Mouse (Mus musculus) left cerebral cortex, postnatal 25 days (tissue): ENCODE data around the gene Dhx33. TPM values are rescaled to one million over a fixed set of nuclear protein-coding genes. Genes with fewer than 3 reads are reported as not detected.

Experiments
- DNase-seq, 2 experiments: peaks; one replicate each; pipeline ENCODE4 v3.0.0; 2022; ENCODE audit warnings: low spot score in 2 of 2, mixed read lengths in 1 of 2
- intact Hi-C: fragments of 180-260 bp; cut with DNase I; formaldehyde crosslinking; loops from one replicate; pipeline ENCODE4 v1.15.1; 2025
- total RNA-seq, 2 experiments: library from RNA; stranded (reverse); gene quantifications; 2 replicates each; pipeline ENCODE4 v1.2.3; 2021

The Dhx33 gene
- total RNA-seq: 10 to 100 TPM; 26.9 to 27.2 TPM

DNA sequence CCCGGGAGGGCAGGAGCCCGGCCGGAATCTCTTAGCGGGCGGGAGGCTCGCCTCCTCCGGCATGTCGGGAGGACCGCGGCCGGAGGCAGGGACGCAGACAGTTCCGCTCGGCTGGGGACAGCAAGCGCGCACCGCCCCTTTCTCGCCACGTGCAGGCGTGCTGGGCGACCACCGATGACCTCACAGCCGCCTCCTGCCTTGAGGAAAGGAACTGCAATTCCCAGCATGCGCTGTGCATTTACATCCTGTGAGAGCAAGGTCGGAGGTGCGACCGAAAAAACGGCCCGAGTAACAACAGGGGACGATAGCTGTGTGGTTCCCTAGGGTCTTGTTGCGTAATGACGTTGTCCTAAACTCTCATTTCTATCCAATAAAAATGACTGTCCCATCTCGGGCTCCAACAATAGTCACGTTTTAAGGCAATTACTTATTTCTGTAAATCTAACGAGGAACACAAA, at the start of gene Dhx33:
Gene Dhx33, minus strand, starts transcription at position 122 of the 458 bp plus-strand sequence.
- intact Hi-C loops: loop anchor here (10.0 kb wide), 1 partner anchor 320 kb away; no protein-coding TSS in a partner anchor
- peak; percentile 98 to 99 for DNase-seq

GRCm38 (mm10) chr11:71052554-71052953, 48.3 kb upstream of the Dhx33 start:
- DNase-seq: peak; percentile 25 to 56
- intact Hi-C loops: loop anchor here (1.0 kb wide), 1 partner anchor 69 kb away; the partner anchor contains the start of gene C1qbp

DNA sequence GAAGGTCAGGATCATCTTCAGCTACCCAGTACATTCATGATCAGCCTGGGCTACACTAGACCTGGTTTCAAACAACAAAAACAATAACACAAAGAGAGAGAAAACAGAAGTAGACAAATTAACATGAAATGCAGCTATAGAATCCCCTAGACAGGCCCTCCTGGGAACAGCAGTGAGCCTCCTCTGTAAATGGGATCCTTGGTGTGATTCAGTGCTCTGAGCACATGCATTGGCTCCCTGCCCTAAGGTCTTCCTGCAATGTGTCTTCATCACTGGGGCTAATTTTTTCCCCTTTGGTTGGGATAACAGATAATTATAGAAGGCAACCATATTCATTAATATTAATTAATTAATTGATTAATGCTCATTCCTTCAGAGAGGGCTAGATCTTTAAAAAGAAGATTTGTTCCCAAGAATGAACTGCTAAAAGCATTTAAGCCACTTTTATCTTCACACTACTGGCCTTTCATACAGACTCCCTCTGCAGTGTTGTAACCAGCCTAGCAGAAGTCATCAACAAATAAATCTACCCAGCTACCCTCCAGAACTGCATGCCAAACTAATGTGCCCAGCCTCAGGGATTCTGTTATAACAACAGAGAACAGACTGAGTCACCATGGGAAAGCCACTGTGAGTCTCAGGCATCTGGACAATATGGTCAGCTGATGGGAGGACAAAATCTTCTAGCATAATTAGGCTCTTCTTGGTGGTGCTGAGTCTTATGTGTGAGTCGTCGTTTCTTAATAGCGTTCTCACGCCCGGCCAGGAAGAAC, 35.5 kb upstream of the Dhx33 start:
- DNase-seq: no peak
- intact Hi-C loops: no loop called here

- peak; percentile 63 to 88 for DNase-seq
- intact Hi-C loops: no loop called here
Measured at GRCm38 (mm10) chr11:71033163-71033761, 29.0 kb upstream of the Dhx33 start, which contains the start of gene 6330403K07Rik. Gene 6330403K07Rik, minus strand, starts transcription at chr11:71033513.

- intact Hi-C loops: no loop called here
Measured at GRCm38 (mm10) chr11:71032491-71033162, 28.4 kb upstream of the Dhx33 start.

GRCm38 (mm10) chr11:71032070-71032469, 27.8 kb upstream of the Dhx33 start:
- peak; percentile 9 for DNase-seq
- intact Hi-C loops: no loop called here

More at GRCm38 (mm10) chr11:71032491-71033162, 28.4 kb upstream of the Dhx33 start:
- DNase-seq: peak; percentile 51 to 72

GRCm38 (mm10) chr11:71029403-71030118, 25.3 kb upstream of the Dhx33 start:
- intact Hi-C loops: no loop called here
- peak in 1 of 2 experiments; percentile 14 for DNase-seq

- no peak for DNase-seq
- intact Hi-C loops: no loop called here
Measured at GRCm38 (mm10) chr11:71028280-71028679, 24.0 kb upstream of the Dhx33 start.

DNA sequence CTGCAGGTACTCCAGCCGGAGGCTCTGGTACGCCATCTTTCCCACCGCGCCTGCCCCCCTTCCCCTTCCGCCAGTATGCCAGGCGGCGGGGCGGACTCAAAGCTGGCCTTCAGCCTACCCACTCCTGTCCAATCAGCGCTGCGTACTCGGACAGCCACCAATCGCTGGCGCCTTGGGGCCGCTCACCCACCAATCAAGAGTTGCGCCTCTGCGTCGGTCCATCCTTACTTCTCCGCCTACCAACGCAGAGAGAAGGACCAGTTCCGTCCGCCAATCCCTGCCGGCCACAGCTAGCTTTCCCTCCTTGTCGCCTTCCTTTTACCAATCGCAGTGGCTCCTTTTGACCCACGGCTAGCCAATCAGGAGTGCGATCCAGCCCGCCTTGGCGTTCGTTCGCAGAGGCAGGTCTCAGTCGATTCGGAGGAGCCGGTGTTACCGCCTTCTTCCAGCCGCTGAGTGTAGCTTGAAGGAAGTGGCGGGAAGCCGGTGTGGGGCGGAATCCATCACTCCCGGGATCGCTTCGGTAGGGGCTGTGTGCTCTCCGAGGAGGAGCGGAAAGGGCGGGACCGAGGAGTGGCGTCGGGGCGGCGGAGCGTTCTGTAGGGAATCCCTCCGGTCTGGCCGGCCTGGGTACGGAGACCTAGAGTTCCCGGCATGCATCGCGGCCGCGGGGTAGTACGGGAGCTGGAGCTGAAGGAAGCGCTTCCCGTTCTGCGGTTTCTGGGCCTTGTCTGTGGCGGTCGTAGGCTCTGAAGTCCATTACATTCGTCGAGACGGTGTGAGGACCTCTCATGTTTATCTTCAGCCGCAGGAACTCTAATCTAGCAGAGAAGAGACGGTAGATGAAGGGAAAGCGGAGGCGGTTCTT, 15.2 kb upstream of the Dhx33 start, which contains the start of the genes Mis12 and Derl2:
Gene Mis12, plus strand, starts transcription at position 411 of the 868 bp plus-strand sequence.
Gene Derl2, minus strand, starts transcription at position 641 of the 868 bp plus-strand sequence.
- intact Hi-C loops: no loop called here
- DNase-seq: peak; percentile 98 to 100

GRCm38 (mm10) chr11:71018416-71019200, 14.4 kb upstream of the Dhx33 start:
- no peak for DNase-seq
- intact Hi-C loops: no loop called here

DNA sequence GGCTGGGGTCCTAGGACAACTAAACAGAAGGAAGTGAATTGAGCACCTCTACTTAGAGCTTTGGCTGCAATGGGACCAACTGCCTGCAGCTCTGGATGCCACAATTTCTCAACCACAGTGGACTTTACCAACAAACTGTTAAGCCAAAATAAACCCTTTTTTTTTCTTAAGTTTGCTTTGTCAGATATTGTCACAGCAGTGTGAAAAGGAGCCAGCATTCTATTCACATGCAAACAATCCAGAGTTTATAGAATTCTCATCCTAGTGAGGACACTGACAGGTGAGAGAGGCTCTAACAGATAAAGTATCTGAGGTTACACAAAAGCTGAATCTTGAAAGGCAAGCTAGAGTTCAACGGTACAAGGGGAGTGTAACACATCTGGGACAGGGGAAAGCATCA, 12.8 kb upstream of the Dhx33 start:
- DNase-seq: no peak
- intact Hi-C loops: no loop called here

DNA sequence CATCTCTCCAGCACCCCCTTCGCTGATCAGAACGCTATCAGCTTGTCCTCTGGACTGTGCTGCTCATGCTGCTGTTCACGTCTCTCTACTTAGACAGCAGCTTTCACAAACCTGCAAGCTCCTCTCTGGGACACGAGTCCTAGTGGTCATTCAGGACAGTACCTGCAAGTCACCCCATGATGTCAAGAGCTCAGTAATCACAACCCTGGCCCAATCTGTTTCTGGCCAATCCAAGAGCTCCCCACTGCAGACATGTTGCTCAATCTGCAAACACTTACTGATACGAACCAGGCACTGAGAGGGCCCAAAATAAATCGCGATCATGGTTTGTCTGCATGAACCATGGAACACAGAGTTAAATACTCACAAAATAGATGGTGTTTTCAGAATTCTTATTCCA, 8.5 kb upstream of the Dhx33 start:
- intact Hi-C loops: no loop called here
- no peak for DNase-seq

DNA sequence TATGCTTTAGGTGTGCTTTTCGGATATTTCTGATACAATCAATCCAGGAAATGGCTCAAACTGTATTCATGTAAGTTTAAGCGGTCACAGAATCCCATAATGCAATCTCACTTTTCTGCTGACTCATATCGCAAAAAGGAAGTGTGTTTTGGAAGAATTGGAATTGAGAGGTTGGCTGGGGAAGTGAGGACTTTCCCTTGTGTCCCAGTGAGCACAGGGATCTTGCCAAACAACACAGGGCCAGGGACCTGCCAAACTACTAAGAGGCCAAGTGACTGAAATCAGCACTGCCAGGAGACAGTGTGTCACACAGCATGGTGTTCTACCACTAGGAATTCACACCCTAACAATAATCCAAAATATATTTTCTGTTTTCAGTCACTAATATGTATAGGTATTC, 4.1 kb upstream of the Dhx33 start:
- intact Hi-C loops: loop anchor here (10.0 kb wide), 1 partner anchor 316 kb away; no protein-coding TSS in a partner anchor
- no peak for DNase-seq

GRCm38 (mm10) chr11:71007831-71008230, 3.6 kb upstream of the Dhx33 start:
- intact Hi-C loops: loop anchor here (10.0 kb wide), 1 partner anchor 317 kb away; no protein-coding TSS in a partner anchor

GRCm38 (mm10) chr11:71007026-71007425, 2.8 kb upstream of the Dhx33 start:
- intact Hi-C loops: loop anchor here (10.0 kb wide), 1 partner anchor 318 kb away; no protein-coding TSS in a partner anchor
- no peak for DNase-seq

More at GRCm38 (mm10) chr11:71007831-71008230, 3.6 kb upstream of the Dhx33 start:
- no peak for DNase-seq

DNA sequence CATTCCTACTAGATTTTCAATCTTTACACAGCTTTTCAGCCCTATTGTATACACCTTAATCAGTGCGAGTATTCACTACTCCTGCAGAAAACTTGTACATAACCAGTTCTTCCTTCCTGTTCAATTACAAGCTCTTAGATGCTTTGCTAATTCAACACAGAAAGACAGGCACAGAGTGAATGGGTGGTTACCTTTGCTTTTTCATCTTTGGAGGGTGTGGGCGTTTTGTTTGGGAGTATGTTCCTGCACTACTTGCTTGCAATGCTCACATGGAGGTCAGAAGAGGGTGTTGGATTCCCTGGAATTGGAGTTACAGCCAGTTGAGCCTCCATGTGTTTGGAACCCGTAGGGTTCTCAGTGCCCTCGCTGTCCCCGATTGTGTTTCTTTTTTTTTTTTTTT, 809 bp upstream of the Dhx33 start:
- intact Hi-C loops: loop anchor here (10.0 kb wide), 1 partner anchor 320 kb away; no protein-coding TSS in a partner anchor
- peak in 1 of 2 experiments; percentile 18 for DNase-seq

DNA sequence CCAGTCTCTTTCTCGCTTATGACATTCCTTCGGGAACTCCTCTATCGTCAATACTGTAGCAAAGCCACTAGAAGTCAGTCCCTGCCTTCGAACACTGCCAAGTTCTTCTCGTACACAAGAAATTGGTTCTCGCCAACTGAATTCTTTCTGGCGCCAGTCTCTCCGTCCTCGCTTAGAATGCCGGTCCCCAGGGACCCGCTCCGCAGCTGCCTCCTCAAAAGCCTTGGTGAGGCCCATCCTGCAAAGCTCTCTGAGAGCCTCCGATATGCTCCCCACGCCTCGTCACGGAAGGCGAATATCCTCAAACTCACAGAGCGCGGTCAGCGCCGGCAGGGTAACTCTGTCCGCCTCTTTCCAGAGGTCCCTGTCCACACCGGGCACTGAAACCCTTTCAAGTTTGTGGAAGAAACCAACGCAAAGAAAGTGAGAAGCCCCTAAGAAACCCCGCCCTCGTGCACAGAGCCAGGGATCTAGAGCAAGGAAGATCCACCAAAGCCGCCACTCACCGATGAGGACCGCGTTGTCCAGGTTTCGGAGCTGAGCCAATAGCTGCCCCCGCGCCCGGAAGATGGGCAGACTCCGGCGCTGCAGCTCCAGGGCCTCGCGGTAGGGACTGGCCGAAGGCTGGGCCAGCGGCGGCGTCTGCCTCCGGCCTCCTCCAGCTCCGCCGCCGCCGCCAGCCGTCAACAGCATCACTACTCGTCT, 474 bp downstream of the Dhx33 start:
- DNase-seq: no peak
- intact Hi-C loops: loop anchor here (10.0 kb wide), 1 partner anchor 321 kb away; no protein-coding TSS in a partner anchor
